Mouse (Mus musculus): Measurements from ENCODE around the gene Gm12216.

GRCm38 (mm10) chr11:53876488-53876887 is 17.4 kb upstream of the Gm12216 start:
- no peak for TF ChIP-seq CTCF (IDR thresholded peaks at IDR 0.05; ENCODE audit: low read depth, low read length)
- no peak for TF ChIP-seq EP300 (IDR thresholded peaks at IDR 0.05; ENCODE audit: insufficient read depth, low read depth, low read length)
- TF ChIP-seq POLR2A (IDR thresholded peaks at IDR 0.05; ENCODE audit: insufficient read depth, low read length): no peak
